Mouse (Mus musculus): ENCODE results near the gene Tmem222.

Gene Tmem222

GRCm38 (mm10) chr4:133277104-133278026, at the start of gene Tmem222:
TSS of gene Tmem222 (minus strand) at chr4:133277792.
- DNase-seq = peak; percentile 96

- no peak for DNase-seq
These were observed 42.1 kb upstream of the Tmem222 start for GRCm38 (mm10) chr4:133319667-133320066.

DNA sequence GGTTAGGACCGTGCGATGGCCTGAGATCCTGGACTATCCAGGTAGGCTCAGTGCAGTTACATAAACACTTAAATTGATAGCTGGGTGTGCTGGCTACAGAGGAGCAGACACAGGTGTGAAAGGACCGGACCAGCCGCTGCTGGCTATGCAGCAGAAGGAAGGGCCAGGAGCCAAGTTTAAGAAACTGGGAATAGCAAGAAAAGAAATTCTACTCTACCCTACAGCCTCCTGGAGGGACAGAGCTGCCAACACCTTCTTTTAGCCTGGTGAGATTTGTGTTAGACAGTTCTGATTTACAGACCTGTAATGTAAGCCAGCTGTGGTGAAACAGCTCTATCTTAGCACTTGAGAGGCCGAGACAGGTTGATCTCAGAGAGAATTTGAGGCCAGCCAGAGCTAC, 38.4 kb upstream of the Tmem222 start:
- no peak for DNase-seq

- no peak for DNase-seq
These were observed 37.3 kb upstream of the Tmem222 start for GRCm38 (mm10) chr4:133314896-133315295.

GRCm38 (mm10) chr4:133309948-133310347, 32.4 kb upstream of the Tmem222 start:
- DNase-seq = peak; percentile 89

GRCm38 (mm10) chr4:133307331-133307730, 29.7 kb upstream of the Tmem222 start:
- peak; percentile 54 for DNase-seq

DNA sequence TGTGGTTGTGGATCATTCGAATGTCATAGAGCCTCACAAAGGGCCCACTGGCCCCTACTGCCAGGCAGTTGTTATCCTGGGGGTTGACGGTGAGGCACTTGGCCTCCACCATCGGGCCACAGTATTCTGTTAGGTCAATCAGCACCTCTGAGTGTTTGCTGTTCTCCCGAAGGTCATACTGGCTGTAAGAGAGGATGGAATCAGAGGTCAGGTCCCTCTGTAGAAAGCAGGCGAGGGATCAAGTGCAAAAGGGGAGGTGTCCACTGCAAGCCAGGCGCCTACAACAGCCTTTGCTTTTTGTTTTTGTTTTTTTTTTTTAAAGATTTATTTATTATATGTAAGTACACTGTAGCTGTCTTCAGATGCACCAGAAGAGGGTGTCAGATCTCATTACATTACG, 28.2 kb upstream of the Tmem222 start:
- DNase-seq = no peak

DNA sequence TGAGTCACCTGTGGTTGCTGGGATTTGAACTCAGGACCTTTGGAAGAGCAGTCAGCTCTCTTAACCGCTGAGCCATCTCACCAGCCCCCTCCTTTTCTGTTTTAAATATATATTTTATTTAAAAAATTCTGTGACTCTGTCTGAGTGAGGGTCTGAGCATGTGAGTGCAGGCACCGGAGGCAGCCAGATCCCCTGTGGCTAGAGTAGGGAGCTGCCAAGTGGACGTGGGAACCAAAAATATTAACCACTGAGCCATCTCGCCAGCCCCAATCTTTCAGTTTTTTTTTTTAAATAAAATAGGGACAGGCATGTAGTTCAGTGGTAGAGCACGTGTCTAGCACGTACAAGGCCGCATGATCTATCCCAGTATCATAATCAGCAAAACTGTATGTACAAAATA, 27.2 kb upstream of the Tmem222 start:
- DNase-seq = no peak

DNA sequence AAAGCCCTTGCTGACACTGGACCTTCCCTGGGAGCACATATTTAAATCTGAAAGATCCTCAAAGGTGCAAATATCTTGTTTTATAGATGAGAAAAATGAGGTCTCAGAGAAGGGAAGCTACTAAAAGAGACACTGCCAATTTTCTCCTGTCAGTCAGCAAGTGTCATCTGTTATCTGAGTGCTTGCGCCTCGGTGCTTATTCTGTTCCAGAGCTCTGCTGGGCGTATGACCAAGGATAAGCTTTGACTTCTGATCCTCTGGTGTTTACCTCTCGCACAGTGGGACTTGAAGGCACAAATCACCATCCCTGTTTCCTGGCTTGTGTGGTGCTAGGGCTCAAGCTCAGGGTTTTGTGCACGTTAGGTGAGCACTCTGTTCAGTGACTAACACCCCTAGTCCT, 25.1 kb upstream of the Tmem222 start:
- DNase-seq = no peak

GRCm38 (mm10) chr4:133301802-133302201, 24.2 kb upstream of the Tmem222 start:
- peak; percentile 69 for DNase-seq

DNA sequence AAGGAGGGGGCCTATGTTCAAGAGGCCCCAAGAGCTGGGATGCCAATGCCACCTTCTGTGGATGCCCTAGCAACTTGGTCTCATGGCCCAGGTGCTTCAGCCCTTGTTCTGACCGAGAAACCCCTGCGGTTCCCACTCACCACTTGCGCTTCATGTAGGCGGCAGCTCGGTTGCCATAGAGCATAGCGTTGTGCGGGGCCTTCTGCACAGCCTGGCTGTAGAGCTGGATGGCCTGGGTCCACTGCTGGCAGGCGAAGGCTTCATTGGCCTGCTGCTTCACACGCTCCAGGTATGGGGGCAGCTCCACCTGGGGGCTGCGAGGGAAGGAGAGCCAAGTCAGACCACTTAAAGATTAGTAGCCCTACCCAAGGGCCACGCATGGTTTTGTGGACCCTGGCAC, 22.8 kb upstream of the Tmem222 start:
- no peak for DNase-seq

DNA sequence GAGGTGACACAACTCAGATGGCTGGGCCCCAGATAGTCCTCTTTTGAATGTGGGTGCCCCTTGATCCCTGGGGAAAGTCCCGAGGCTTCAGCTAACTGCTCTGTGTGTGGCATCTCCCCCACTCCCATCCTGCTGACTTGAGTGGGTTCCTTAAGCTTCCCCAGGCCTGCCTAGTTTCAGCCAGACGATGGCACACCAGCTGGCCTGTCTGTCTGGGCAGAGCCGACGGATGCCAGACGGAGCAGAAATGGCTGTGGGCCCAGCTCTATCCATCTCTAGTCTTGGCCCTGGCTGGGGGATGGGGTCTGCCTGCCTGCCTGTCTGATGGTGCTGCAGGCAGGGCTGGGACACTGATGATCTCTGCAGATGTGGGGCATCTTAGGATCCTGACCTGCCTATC, 22.1 kb upstream of the Tmem222 start:
- no peak for DNase-seq

GRCm38 (mm10) chr4:133298516-133299365, 21.1 kb upstream of the Tmem222 start:
- DNase-seq = peak; percentile 83

GRCm38 (mm10) chr4:133297801-133298238, 20.2 kb upstream of the Tmem222 start:
- peak; percentile 91 for DNase-seq

DNA sequence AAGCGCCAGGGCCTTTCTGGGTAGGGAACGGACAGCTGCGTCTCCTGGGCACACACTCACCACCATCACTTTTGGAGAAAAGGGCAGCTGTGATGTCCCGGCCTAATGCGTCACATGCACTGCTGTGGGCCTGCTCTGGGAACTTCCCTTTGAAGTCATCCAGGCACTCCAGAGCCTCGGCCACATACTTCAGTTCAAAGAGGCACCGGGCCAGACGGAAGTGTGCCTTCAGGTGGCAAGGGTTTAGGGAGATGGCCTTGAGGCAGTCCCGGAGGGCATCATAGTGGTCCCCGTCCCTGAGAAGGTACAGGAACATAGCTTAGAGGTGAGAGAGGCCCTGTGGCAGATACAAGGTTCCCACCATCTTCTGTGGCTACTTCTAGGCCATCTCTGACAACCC, 19.8 kb upstream of the Tmem222 start:
- DNase-seq = no peak

DNA sequence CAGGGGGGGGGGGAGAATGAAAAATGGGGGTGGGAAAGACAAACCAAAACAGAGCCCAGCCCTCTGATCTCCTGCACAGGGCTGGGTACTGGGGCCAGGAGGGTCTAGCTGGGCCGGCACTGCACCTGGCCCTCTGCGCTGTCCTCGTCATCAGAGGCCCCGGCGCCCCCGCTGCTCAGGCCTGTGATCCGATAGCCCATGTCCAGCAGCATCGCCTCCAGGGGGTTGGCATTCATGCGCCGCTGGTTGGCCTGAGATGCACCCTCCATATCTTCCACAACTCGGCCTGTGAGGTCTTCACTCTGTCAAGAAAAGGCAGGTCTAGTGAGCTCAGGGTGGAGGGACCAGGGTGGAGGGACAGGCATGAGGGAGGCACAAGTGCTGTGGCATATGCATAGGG, 16.5 kb upstream of the Tmem222 start:
- no peak for DNase-seq

- peak; percentile 68 for DNase-seq
These were observed 15.6 kb upstream of the Tmem222 start for GRCm38 (mm10) chr4:133292901-133293843.

DNA sequence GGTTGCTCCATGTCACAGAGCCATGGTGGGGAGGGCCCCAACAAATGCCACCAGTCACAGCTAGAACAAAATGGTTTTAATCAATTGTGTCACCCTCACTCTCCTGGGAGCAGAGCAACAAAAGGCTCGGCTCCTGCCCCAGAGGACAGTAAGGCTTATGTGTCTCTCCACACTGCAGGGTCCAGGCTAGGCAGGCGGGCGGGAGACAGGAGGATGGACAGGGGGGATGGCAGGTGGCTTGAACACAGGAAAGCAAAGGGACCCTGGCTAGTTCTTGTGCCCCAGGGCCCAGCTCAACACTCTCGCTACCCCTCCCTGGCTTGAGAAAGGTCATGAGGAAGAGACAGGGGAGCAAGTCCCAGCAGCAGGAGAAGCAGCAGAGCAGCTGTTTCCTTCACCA, 14.8 kb upstream of the Tmem222 start:
- no peak for DNase-seq

DNA sequence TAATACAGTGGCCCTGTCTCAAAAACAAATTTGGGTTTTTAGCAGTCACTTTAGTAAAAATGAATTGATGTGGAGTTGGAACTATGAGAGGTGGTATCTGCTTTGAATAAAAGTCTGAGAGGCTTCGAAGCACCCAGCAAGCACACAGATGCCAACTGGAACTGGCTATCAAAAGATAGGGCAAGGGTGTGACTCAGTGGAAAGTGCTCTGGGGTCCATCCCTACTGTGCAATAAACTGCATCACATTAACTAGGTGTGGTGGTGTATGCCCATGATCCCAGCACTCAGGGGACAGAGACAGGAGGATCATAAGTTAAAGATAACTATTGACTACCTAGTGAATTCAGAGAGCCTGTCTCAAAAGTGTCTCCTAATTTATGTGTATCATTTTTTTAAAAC, 13.7 kb upstream of the Tmem222 start:
- no peak for DNase-seq

DNA sequence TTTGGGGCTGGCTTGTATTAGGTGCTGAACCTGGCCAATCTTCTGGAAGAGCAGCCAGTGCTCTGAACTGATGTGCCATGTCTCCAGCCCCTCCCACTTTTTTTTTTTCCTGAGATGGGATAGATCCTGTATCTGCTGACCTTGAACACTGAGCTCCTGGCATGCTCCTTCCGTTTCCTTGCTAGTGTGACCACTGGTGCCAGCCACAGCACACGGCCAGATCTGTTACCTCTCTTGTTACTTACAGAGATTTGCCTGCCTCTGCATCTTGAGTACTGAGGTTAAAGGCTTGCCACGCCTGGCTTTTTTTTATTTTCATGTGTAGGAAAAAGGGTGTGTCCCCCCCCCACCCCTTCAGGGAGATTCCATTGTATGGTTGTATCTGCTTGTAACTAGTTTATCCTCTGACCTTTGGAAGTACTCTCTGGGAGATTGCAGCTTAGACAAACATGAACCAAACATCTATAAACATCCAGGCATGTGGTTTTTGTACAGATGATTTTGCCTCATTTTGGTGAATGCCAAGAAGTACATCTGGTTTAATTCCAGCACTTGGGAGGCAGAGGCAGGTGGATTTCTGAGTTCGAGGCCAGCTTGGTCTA, 9.0 kb upstream of the Tmem222 start:
- no peak for DNase-seq

DNA sequence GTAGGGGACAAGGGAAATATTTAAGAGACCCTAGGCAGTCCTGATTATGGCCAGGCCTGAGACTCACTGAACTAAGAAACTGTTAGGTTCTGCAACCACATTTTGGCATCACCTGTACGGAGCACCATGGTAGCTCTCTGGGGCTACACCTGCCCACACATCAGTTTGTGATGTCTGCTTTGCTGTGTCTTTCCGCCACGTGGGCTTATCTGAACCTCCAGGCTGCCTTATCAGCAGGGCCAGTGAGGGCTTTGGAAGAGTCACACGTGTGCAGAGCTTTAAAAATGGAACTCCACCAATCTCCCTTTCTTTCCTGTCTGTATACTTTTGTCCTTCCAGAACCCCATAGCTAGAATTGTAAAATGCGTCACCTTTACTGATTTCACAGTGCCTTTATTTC, 8.4 kb upstream of the Tmem222 start:
- DNase-seq = no peak

GRCm38 (mm10) chr4:133285299-133285698, 7.7 kb upstream of the Tmem222 start:
- DNase-seq = no peak

All from thymus, postnatal 14 days (tissue).